Mouse (Mus musculus) embryonic fibroblast, embryonic 13.5 days (primary cell): ENCODE data around the gene Fam131b. TPM values are rescaled to one million over a fixed set of nuclear protein-coding genes. Genes with fewer than 3 reads are reported as not detected.

Experiments used
- H3K27ac ChIP-seq: 2 replicates; pipeline ENCODE4 v1.5.1; 2012; ENCODE audit warnings: low read length, control low read depth, inconsistent platforms; ENCODE audit not compliant: insufficient read depth
- H3K4me1 ChIP-seq: 2 replicates; pipeline ENCODE4 v1.6.1; 2011; ENCODE audit warnings: low read length; ENCODE audit not compliant: control insufficient read depth, insufficient read depth
- H3K4me3 ChIP-seq: 2 replicates; pipeline ENCODE4 v1.5.1; 2011; ENCODE audit warnings: mild to moderate bottlenecking, control low read depth, low read length; ENCODE audit not compliant: insufficient read depth
- CTCF ChIP-seq: IDR thresholded peaks from 2 replicates; pipeline ENCODE4 v1.5.1; 2011; ENCODE audit warnings: mild to moderate bottlenecking, control low read depth, low read length, moderate library complexity, borderline replicate concordance; ENCODE audit not compliant: insufficient read depth
- POLR2A ChIP-seq: IDR thresholded peaks from 2 replicates; pipeline ENCODE4 v1.6.1; 2011; ENCODE audit warnings: low read depth, mild to moderate bottlenecking, control low read depth, low read length, moderate library complexity
- polyA plus RNA-seq: library from polyadenylated mRNA; stranded (reverse); fragments of >200 nt; gene quantifications from 2 replicates; pipeline ENCODE4 v1.2.4, GENCODE M21; 2011; ENCODE audit warnings: low read depth; ENCODE audit not compliant: missing spikeins, insufficient read length

The Fam131b gene
- polyA plus RNA-seq, 1 experiment = 5.7 TPM

- Histone ChIP-seq H3K4me3 (peak overlapping the region; percentile 90), H3K4me1 (peaks cover 16% of the 10 kb centered on the region), H3K27ac (peak overlapping the region; percentile 90)
These were observed 25.9 kb upstream of the Fam131b start for GRCm38 (mm10) chr6:42350021-42350967.

GRCm38 (mm10) chr6:42349426-42350020, 25.1 kb upstream of the Fam131b start, which contains the start of gene Zyx:
Gene Zyx, plus strand, starts transcription at chr6:42349630.
- peaks cover 9% of the 10 kb centered on the region for H3K4me1 ChIP-seq
- TF ChIP-seq POLR2A (peak; percentile 85), CTCF (no peak)
- peak within 1 kb of the TSS; percentile 95 for H3K27ac ChIP-seq
- peak within 1 kb of the TSS; percentile 90 for H3K4me3 ChIP-seq

More at GRCm38 (mm10) chr6:42350021-42350967, 25.9 kb upstream of the Fam131b start:
- TF ChIP-seq POLR2A (peak; percentile 97), CTCF (no peak)

DNA sequence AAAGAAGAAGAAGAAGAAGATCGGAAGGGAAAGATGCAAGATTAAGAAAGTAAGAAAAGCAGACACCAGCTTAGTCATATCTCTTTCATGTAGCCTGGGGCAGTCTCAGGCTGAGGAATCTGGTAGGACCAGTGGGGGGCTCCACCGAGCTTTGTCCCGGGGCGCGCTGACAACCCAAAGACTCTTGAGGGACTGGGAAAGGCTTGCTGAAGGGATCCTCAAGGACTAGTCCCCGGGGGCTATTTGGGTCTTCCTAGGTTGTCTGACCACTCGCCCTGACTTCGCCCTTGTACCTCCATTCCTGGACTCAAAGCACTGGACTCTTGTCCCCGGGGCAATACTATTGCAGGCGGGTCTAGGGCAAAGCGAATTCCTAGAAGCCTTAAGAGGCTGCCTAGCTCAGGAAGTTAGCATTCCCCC, 24.6 kb upstream of the Fam131b start:
- no peak for TF ChIP-seq CTCF
- TF ChIP-seq POLR2A = no peak
- Histone ChIP-seq H3K4me3 (peak overlapping the region; percentile 36), H3K4me1 (peaks cover 8% of the 10 kb centered on the region; the same call in 1 of the 2 replicates), H3K27ac (peak overlapping the region; percentile 95)

- Histone ChIP-seq H3K27ac (peak overlapping the region; percentile 95), H3K4me3 (no peak overlapping the region)
- 0 out of 2 replicates have a peak, but pooled peaks have one; percentile 12 for TF ChIP-seq POLR2A
- TF ChIP-seq CTCF = no peak
These were observed 24.0 kb upstream of the Fam131b start for GRCm38 (mm10) chr6:42348281-42349005.

DNA sequence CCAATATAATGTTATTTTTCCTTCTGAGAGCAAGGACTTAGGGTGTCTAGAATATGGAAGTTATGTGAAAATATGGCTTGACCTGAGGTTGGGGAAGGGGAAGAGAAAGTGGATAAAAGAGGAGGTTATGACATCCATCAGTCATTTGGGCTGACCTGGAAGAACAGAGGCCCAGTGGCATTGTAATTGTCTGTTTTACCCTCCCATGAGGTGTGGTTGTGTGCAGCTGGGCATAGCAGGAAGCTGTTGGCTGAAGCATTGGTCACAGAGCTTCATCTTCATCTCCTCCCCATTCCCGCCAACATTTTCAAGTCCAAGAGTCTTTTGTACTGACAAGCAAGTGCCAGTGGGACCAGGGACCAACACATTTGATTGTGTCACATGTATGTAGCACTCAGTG, 19.8 kb upstream of the Fam131b start:
- TF ChIP-seq CTCF = no peak
- no peak for TF ChIP-seq POLR2A
- Histone ChIP-seq H3K4me3 (no peak overlapping the region), H3K4me1 (peaks cover 11% of the 10 kb centered on the region), H3K27ac (no peak overlapping the region)

More at GRCm38 (mm10) chr6:42348281-42349005, 24.0 kb upstream of the Fam131b start:
- peaks cover 8% of the 10 kb centered on the region; the same call in 1 of the 2 replicates for H3K4me1 ChIP-seq

DNA sequence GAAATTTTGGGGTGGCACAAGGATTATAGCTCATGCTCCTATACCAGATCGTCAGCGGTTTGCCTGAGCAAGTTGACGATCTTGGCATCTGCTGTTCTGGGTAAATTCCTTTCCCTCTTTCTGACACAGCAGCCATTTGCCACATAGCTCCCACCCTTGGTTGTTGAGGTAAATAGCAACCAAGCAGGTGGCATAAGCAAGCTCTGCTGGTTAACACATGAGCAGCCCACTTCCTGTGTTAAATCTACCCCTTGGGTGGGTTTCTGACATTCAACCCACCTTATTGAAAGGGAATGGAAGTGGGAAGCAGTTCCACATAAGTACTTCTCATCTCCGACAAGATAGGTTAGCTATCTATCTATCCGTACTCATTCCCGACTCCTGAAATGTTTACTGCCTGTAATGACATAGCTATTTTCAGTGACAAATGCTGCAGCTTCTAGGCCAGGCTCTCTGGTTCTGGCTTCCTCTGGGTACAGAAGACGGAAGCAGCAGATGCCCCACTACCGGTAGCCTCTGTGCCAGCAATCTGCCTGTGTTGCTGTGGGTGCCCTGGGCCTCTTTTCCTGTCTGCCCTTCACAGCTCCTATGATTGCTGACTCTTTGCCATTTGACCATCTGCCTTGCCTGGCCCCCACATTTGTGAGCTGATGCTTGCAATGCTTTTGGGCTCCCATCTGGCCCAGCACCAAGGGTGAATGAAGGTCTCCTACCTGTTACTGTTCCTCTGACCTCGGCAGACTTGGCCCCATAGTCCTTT, 19.1 kb upstream of the Fam131b start:
- no peak overlapping the region for H3K27ac ChIP-seq
- TF ChIP-seq POLR2A = no peak
- TF ChIP-seq CTCF = no peak
- no peak overlapping the region for H3K4me3 ChIP-seq
- H3K4me1 ChIP-seq = peaks cover 9% of the 10 kb centered on the region

- Histone ChIP-seq H3K4me1 (peaks cover 5% of the 10 kb centered on the region; the same call in 1 of the 2 replicates), H3K27ac (no peak overlapping the region), H3K4me3 (no peak overlapping the region)
- TF ChIP-seq CTCF (no peak), POLR2A (no peak)
These were observed 17.7 kb upstream of the Fam131b start for GRCm38 (mm10) chr6:42342171-42342570.

GRCm38 (mm10) chr6:42339981-42340380, 15.5 kb upstream of the Fam131b start:
- Histone ChIP-seq H3K27ac (peak overlapping the region; percentile 79), H3K4me1 (peaks cover 5% of the 10 kb centered on the region; the same call in 1 of the 2 replicates), H3K4me3 (no peak overlapping the region)
- TF ChIP-seq CTCF = no peak
- TF ChIP-seq POLR2A = no peak

- peaks cover 5% of the 10 kb centered on the region; the same call in 1 of the 2 replicates for H3K4me1 ChIP-seq
- no peak overlapping the region for H3K4me3 ChIP-seq
- TF ChIP-seq POLR2A (no peak), CTCF (no peak)
- no peak overlapping the region for H3K27ac ChIP-seq
These were observed 14.7 kb upstream of the Fam131b start for GRCm38 (mm10) chr6:42339189-42339588.
